Mouse (Mus musculus): Measurements from ENCODE around the gene Sept1. TPM values are rescaled to one million over a fixed set of nuclear protein-coding genes. Genes with fewer than 3 reads are reported as not detected.
"Not testable (repeated sequence)": the region's sequence is repeated elsewhere in the genome, so short reads cannot be mapped to it uniquely, and the experiment has no call there.

Gene Sept1
- total RNA-seq, 2 experiments from 2014 or later: 7.5 to 18.8 TPM

DNA sequence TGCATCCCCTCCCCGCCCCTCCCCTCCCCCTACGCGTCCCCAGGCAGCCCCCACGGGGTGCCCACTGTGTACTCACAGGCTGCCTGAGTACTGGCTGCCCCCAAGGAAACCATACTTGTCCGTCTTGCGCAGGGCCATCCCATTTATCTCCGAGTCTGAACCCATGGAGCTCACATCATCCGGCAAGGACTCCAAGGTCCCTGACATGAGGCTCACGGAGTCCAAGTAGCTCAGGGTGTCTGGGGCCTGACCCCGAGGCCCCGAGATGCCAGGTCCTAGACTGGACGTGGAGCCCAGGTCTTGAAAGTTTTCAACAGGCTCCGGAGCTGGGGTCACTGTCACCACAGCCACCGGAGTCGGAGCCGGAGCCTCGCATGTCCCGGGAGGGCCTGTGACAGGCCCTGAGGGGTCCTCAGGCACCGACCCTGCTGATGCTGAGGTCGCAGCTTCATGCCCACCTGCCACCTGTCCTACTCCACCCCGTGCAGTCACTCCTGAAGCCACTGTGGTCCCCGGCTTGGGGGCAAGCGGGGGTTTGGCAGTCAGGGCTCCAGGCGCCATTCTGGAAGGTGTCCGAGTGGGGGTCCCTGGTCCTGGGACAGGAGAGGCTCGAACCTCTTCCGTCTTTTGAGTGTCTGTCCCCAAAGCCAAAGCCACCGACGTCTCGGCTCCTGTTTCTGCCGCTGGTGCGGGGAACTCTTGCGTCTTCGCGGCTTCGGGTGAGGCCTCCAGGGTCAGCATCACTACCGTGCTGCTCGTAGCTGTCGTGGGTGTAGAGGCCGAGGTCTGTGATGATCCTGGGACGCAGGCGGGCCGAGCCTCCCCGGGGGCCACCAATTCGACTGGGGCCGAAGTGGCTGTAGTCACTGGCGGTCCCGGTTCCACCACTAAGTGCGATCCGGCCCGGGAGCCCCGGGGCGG is 25.3 kb downstream of the Sept1 start:
- intact Hi-C loops (cut with DNase I): loop anchor here (1.0 kb wide), 1 partner anchor 11 kb away; the partner anchor contains the start of gene Cd2bp2
- DNase-seq: peak; percentile 27 to 34

DNA sequence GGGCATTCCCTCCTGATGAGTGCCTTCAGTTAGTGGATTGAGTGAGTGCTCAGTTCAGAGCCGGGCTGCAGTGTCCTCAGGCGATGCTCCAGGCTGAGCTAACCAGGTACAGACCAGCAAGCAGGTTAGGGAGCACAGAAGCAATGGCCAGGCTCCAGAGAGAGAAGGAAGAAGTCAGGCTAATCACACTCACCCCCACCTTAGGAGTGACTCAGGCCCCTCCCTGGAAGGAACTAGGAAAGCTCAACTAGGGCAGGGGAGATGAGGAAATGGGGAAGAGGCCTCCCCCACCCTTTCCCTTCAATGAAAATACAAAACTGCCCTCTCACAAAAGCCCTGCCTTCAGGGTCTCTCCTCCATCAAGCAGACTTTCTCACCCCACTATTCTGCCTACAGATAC is 26.3 kb downstream of the Sept1 start:
- intact Hi-C loops (cut with DNase I): no loop called here
- DNase-seq: no peak

DNA sequence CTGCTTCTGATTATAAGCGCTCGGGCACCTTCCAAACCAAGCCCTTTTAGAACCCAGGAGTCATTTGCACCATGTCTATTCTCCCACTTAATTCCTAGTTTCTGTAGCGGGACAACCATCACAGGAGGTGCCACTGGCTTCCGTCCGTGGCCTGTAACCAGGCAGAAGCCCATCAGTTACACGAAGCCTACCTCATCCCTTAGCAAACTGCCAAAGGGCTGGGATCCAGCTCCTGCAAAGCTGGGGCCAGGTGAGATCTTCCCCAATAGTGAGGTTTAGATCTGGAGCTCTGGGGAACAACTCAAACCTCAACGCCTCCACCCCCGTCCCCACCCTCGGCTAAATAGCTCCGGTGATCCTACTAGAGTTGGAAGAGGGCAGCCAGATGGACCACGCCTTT is 36.4 kb downstream of the Sept1 start:
- intact Hi-C loops (cut with DNase I): loop anchor here (1.0 kb wide), 2 partner anchors 8 to 12 kb away; partner anchors contain the start of genes Mylpf and Tbc1d10b
- no peak for DNase-seq

DNA sequence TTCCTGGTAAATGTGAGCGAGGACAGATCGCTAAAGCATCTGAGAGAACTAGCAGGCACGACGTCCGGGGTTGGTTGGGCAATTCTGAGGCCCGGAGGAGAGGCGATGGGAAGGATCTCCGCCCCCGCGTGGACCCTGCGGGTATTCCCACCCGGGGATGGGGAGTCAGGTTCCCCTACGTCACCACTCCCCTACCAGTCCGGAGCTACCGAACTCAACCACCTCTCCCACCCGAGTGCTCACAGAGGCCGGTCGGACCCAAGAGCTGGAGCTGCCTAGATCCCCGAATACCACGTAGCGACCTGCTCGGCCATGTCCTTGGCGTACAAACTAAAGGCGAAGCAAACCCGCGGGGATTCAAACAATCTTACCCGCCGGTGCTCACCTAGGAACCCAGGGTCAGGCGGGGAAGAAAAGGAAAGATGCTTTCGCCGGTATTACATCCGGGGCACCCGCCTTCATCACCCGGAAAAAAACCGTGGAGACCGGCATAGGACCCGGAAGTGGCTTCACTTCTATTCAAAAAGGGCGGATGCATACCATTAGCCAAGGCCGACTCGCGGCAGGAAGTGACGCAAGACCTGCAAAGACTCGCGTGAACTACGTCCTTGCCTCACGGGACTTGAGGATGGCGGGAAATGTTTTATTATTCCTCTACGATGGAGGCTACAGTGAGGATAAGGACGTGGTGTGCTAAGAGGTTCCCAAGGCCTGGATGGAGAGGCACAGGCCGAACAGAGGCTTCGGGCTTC is 37.2 kb downstream of the Sept1 start, which contains the start of gene Cd2bp2:
TSS of gene Cd2bp2 (minus strand) at position 507 of the 752 bp plus-strand sequence.
- intact Hi-C loops (cut with DNase I): loop anchor here (1.0 kb wide), 2 partner anchors 9 to 13 kb away; partner anchors contain the start of genes Mylpf and Tbc1d10b
- peak; percentile 89 to 93 for DNase-seq

DNA sequence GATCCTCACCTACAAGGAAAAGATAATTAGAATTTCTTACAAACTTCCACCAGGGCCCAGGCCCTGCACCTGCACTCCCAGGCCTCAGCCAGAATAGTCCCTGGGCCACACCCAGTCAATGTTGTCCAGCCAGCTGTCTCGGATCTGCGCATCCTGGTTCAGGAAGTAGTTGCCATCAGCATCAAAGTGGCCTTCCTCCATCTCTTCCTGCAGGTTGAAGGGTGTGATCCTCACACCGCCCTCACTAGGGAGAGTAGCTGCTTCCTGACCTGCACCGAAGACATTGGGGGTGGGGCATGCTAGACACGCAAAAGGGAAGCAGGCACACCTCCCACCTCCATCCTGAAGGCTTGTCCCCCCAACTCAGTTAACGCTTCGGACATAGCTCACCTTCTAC is 38.3 kb downstream of the Sept1 start:
- no peak for DNase-seq
- intact Hi-C loops (cut with DNase I): no loop called here

DNA sequence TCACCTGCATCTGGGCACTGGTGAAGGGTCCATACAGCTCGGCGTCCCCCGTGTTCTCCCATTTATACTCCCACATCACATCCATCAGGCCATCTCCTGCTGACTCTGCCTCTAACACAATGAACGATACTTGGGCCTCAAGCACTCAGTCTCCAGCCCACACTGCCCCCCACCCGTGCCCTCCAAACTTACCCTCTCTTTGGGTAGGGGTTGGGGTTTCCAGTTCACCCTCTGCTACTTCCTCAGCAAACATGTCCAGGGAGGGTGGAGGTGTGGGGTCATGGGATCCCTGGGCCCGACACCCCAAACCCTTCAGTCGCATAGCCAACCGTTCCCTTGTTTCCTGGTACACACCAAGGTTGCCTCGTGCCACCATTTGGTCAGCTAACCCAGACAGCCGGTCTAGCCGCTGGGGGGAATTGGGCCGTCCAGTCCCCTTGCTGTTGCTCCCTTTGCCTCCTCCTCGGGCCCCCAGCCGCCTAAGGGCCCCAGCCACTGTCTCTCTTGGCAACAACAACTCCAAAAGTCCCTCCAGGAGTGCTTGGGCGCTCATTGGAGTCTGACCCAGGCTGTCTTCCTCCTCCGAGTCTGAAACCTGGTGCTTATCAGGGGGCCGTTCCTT is 38.8 kb downstream of the Sept1 start:
- intact Hi-C loops (cut with DNase I): no loop called here
- DNase-seq: no peak

DNA sequence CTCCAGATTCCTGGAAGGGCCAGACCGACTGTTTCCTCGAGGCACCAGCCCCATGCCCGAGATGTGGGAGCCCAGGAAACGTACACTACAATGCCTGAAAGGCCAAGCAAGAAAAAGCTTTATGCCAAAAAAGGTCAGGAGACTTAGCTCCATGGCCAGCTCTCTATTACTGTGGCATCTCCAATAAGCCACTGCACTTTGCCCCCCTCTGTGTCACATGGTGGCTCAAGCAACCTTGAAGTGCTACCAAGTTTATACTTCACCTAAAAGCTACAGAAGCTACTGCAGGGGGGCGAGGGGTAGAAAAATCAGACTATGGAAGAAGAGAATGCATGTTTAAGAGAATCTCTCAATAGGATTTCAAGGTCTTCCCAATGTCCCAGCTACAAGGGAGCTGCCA is 39.9 kb downstream of the Sept1 start:
- no peak for DNase-seq
- intact Hi-C loops (cut with DNase I): no loop called here

DNA sequence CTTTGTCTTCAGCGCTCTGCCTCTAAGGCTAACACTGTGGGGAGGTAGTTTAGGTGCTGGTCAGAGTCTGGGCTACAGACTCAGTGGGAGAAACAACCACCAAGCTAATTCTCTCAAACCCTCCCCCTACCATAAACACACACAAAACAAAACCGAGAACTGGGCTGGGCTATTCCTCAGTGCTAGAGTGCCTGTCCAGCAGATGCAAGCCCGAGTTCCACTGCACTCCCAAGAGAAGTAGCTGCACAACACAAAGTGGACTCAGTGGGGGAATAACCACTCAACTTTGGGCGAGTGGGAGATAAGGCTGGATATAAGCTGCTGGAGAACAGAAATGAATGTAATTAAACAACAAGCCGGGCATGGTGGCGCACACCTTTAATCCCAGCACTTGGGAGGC is 42.3 kb downstream of the Sept1 start:
- no peak for DNase-seq
- intact Hi-C loops (cut with DNase I): no loop called here

DNA sequence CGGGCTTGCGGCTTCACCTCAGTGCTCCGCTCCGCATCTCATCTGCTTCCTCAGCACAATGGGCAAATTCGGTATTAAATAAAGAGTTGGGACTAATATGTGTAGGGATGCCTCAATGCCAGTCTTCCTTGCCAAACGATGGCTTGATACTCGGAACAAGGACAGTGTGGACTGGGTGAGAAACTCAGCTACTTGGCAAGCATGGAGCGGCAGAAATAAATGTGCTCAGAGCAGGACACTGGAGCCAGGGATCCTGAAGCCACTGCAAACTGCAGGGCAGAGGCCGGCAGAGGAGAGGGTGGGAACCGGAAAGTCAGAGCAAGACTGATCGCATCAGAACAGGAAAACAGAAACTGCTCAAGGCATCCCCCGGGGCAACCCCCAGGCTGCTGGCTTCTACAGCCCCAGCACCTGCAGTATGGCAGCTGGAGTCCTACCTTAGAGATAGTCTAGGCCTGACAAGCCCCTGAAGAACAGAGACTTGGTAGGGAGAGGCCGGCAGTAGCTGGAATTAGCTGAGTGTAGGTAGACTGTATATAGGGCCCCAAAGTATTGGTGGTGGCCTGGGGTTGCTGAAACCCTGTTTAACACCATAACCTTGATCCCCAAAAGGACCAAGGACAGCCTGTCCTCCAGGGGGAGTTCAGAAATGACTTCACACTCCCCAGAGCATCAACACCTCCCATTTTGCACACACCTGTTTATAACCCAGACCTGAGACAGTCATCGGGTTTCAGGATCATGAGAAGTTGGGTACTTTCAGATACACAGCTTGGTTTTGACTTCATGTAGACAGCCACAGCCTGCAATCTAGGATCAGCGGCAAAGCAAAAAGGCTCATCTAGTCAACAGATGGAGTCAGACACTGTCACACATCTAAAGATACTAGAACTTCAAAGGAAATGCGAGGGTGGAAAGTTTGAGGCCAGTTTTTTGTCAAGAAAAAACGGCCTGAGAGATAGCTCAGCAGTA is 44.3 kb downstream of the Sept1 start:
- intact Hi-C loops (cut with DNase I): loop anchor here (5.0 to 10.0 kb wide), 2 partner anchors 51 to 264 kb away; partner anchors contain the start of genes Kctd13, Spn and Tmem219

DNA sequence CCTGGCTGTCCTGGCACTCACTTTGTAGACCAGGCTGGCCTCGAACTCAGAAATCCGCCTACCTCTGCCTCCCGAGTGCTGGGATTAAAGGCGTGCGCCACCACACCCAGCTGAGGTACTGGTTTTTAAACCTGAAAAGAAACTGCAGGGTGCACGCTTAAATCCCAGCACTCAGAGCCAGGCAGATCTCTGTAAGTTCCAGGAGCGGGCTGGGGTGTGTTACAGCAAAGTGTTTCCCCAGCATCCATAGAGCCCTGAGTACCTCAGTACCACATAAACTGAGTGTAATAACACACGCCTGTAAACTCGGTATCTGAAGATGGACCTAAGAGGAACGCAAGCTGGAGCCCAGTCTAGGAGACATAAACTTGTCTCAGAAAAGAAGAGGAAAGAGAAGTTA is 45.6 kb downstream of the Sept1 start:
- intact Hi-C loops (cut with DNase I): loop anchor here (5.0 to 10.0 kb wide), 2 partner anchors 50 to 263 kb away; partner anchors contain the start of genes Kctd13, Spn and Tmem219
- DNase-seq: no peak

More for the DNA sequence above, 44.3 kb downstream of the Sept1 start:
- DNase-seq: no peak

DNA sequence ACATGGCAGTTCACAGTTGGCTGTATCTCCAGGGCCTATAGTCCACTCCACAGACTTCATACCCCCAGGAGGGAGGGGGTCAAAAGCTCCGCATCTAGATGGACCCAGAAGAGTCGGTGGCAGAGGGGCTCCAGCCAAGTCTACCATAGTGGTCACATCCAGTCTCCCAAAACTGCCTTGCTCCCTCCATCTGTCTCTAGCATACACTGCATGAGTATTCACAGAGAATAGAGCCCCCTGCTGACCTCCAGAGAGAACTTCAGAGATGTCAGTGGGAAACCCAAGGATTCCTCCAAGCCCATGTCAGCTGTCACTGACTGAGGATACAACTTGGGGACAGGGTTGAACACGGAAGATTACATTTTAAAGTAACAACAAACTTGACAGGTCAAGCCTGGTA is 47.3 kb downstream of the Sept1 start:
- DNase-seq: no peak
- intact Hi-C loops (cut with DNase I): loop anchor here (5.0 to 10.0 kb wide), 2 partner anchors 48 to 261 kb away; partner anchors contain the start of genes Kctd13, Spn and Tmem219

DNA sequence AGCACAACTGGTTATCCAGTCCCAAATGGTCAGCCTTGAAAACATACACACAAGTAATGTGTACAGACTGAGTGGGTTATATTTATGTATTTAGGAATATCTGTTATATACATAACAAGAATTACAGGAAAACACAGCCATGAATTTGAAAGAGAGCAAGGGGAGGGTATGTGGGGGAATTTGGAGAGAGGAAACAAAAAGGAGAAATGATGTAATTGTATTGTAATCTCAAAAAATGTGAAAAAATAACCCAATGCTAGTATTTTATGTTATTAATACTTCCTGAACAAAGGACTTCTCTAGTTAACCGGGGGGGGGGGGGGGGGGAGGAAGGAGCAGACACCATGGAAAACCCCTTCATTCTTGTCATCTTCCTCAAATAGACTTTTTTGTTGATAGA is 48.2 kb downstream of the Sept1 start:
- intact Hi-C loops (cut with DNase I): loop anchor here (5.0 to 10.0 kb wide), 2 partner anchors 47 to 260 kb away; partner anchors contain the start of genes Kctd13, Spn and Tmem219
- DNase-seq: no peak

DNA sequence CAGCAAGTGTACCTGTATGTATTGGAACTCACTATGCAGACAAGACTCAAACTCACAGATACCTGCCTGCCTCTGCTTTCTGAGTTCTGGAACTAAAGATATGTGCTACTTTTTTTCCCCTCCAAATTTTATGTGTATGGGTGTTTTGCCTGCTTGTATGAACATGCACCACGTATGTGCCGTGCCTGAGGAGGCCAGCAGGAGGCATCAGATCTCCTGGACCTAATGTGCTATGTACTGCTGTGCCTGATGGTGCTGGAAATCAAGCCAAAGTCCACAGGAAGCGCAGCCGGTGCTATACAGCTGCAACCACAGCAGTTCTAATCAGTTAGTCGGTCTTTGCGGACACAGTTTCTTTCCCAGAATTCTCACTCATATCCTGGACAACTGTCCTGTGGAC is 49.1 kb downstream of the Sept1 start:
- intact Hi-C loops (cut with DNase I): loop anchor here (10.0 kb wide), 1 partner anchor 259 kb away; the partner anchor contains the start of genes Kctd13 and Tmem219

DNA sequence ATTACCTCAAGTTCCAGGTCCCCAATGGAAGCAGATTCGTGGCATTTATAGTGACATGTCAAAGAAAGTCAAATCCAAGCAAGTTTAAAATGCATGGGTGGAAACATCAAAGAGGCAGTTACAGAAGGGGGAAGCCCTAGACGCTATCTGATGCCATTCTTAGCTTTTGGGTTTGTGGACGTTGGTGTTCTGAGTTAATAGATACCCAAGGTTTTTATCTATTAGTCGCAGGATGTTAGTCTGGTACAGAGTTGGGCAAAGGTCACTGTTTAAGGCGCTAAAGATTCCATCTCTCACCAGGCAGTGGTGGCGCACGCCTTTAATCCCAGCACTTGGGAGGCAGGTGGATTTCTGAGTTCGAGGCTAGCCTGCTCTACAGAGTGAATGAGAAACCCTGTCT is 49.6 kb downstream of the Sept1 start:
- DNase-seq: no peak
- intact Hi-C loops (cut with DNase I): loop anchor here (10.0 kb wide), 1 partner anchor 259 kb away; the partner anchor contains the start of genes Kctd13 and Tmem219

More for the DNA sequence above, 49.1 kb downstream of the Sept1 start:
- no peak for DNase-seq

DNA sequence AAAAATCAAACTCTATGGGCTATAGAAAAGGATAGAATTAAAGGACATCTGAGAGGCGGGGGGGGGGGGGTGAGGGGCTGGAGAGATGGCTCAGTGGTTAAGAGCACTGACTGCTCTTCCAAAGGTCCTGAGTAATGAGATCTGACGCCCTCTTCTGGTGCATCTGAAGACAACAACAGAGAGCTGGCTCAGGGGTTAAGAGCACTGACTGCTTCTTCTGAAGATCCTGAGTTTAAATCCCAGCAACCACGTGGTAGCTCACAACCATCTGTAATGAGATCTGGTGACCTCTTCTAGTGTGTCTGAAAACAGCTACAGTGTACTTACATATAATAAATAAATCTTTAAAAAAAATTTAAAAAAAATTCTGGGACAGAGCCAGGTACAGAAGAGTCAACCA is 51.2 kb downstream of the Sept1 start:
- intact Hi-C loops (cut with DNase I): loop anchor here (10.0 kb wide), 1 partner anchor 257 kb away; the partner anchor contains the start of genes Kctd13 and Tmem219
- DNase-seq: not testable (repeated sequence)

DNA sequence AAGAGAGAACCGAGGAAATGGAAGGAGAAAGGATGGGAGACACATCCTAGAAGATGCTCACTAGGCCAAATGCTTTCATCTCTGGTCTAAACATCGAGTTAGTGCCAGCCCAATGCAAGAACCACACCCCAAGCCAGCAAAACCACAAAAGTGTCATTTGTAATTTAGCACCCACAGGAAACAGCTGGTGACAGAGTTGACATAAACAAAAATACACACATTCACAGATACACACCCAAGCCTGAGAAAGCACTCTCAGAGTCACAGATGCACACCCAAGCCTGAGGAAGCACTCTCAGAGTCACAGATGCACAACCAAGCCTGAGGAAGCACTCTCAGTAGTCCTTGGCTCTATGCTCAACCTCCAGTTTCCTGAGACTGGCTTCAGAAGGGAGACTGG is 52.1 kb downstream of the Sept1 start:
- intact Hi-C loops (cut with DNase I): loop anchor here (10.0 kb wide), 1 partner anchor 256 kb away; the partner anchor contains the start of genes Kctd13 and Tmem219
- no peak for DNase-seq

DNA sequence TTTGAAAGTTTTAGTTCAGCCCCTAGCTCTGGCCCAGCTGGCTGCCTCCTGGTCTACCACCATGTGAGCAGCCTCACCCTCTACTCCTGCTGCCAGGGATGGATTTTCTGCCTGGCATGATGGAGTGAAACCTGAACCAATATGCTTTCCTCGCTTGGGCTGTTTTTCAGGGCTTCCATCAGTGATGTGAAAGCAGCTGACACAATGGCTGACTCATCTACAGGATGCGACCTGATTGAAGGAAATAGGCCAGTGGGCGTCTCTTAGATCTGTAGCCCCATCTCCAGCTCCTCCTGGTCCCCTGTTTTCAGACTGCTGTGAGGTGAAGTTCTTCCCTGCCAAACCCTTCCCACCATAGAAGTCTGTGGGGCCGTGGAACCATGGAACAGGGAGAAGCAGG is 56.0 kb downstream of the Sept1 start:
- no peak for DNase-seq
- intact Hi-C loops (cut with DNase I): no loop called here

DNA sequence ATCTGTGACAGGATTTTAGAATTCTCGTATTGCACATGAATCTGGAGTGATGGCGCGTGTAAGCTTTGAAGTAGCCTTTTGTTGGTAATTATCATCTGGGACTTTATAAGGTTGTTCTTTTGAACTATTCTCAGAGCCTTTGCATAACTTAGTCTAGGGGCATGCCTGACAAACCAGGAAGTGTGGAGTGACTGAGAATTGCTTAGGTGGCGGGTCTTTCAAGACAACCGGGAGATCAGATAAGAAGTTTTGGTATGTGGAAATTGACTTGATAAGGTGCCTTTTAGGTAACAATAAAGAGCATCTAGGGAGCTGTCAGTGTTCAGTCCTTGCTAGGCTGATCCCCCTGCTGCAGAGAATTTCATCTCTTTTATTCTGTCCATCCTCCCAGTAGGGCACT is 66.4 kb downstream of the Sept1 start:
- intact Hi-C loops (cut with DNase I): no loop called here
- DNase-seq: no peak
